Mouse (Mus musculus) CH12.LX (cell line): ENCODE measurements around the gene Nectin2. TPM values are rescaled to one million over a fixed set of nuclear protein-coding genes. Genes with fewer than 3 reads are reported as not detected.
A peak's percentile ranks its signal among the peaks of the same experiment; 100 is the strongest.

ENCODE experiments used
- DNase-seq: peaks from one replicate; pipeline ENCODE4 v3.0.0-alpha.2; 2013; ENCODE audit errors: extremely low read depth
- H3K27ac ChIP-seq: 2 replicates; pipeline ENCODE4 v1.5.1; 2012; ENCODE audit warnings: low read depth, mild to moderate bottlenecking, control low read depth, moderate library complexity; ENCODE audit not compliant: insufficient read depth
- H3K27me3 ChIP-seq: replicated peaks from 2 replicates; pipeline ENCODE3; 2012; ENCODE audit warnings: inconsistent platforms
- H3K36me3 ChIP-seq, 2 experiments: replicated peaks in 1 of 2; 2 replicates each; pipeline versions ENCODE3 to v1.6.1; 2012; ENCODE audit warnings: inconsistent platforms in 1 of 2, low read length in 1 of 2, mild to moderate bottlenecking in 1 of 2, mixed read lengths in 1 of 2, moderate library complexity in 1 of 2; ENCODE audit not compliant: control insufficient read depth in 1 of 2, insufficient read depth in 1 of 2
- H3K4me1 ChIP-seq, 2 experiments: 2 replicates each; pipeline ENCODE4 v1.6.1; 2012; ENCODE audit warnings: inconsistent platforms in 1 of 2, moderate library complexity in 1 of 2; ENCODE audit not compliant: insufficient read depth in 2 of 2, control insufficient read depth in 1 of 2
- H3K4me2 ChIP-seq: 2 replicates; pipeline ENCODE4 v1.6.1; 2012; ENCODE audit warnings: low read depth, mild to moderate bottlenecking, control low read depth; ENCODE audit not compliant: poor library complexity, insufficient read depth, severe bottlenecking
- H3K4me3 ChIP-seq, 3 experiments: fragments of 150-350 bp in 1 of 3; sonication (generic) in 1 of 3; replicated peaks in 1 of 3; 2 replicates each; pipeline versions ENCODE3 to v1.5.1; 2011 to 2012; ENCODE audit warnings: low read depth in 2 of 3, low read length in 2 of 3, mild to moderate bottlenecking in 2 of 3, moderate library complexity in 2 of 3, control low read depth in 1 of 3, improper control_type of control experiment in 1 of 3, inconsistent platforms in 1 of 3, mixed read lengths in 1 of 3; ENCODE audit not compliant: poor library complexity in 1 of 3
- H3K79me2 ChIP-seq: replicated peaks from 2 replicates; pipeline ENCODE4 v1.6.1; 2012; ENCODE audit warnings: mild to moderate bottlenecking, moderate library complexity; ENCODE audit not compliant: control insufficient read depth, poor library complexity, insufficient read depth, severe bottlenecking; ENCODE audit errors: extremely low read depth
- H3K9ac ChIP-seq: 2 replicates; pipeline ENCODE4 v1.6.1; 2012; ENCODE audit warnings: low read depth, mild to moderate bottlenecking, control low read depth, moderate library complexity; ENCODE audit not compliant: insufficient read depth
- H3K9me3 ChIP-seq: replicated peaks from 2 replicates; pipeline ENCODE3; 2012; ENCODE audit warnings: low read length, inconsistent platforms, mixed read lengths
- BHLHE40 ChIP-seq: IDR thresholded peaks from 2 replicates; pipeline ENCODE4 v1.6.1; 2011; ENCODE audit warnings: mild to moderate bottlenecking, low read depth, low read length, improper control_type of control experiment
- CTCF ChIP-seq, 2 experiments: IDR thresholded peaks in 1 of 2; conservative IDR thresholded peaks in 1 of 2; 2 replicates each; pipeline ENCODE4 v1.5.1; 2011 to 2012; ENCODE audit warnings: low read depth in 2 of 2, low read length in 2 of 2, improper control_type of control experiment in 1 of 2, inconsistent platforms in 1 of 2, mild to moderate bottlenecking in 1 of 2, moderate library complexity in 1 of 2
- E2F4 ChIP-seq: IDR thresholded peaks from 2 replicates; pipeline ENCODE4 v1.6.1; 2011; ENCODE audit warnings: low read depth, low read length, improper control_type of control experiment; ENCODE audit not compliant: insufficient replicate concordance
- ELF1 ChIP-seq: IDR thresholded peaks from 2 replicates; pipeline ENCODE4 v1.6.1; 2014; ENCODE audit warnings: low read depth, mild to moderate bottlenecking, inconsistent platforms, low read length, improper control_type of control experiment
- GABPA ChIP-seq: IDR thresholded peaks from 2 replicates; pipeline ENCODE4 v1.6.1; 2012; ENCODE audit warnings: low read depth, low read length, improper control_type of control experiment, inconsistent platforms; ENCODE audit not compliant: insufficient replicate concordance
- IRF4 ChIP-seq: IDR thresholded peaks from 2 replicates; pipeline ENCODE4 v1.6.1; 2014; ENCODE audit warnings: low read depth, mild to moderate bottlenecking, inconsistent platforms, low read length, improper control_type of control experiment
- KAT2A ChIP-seq: IDR thresholded peaks from 2 replicates; pipeline ENCODE4 v1.6.1; 2012; ENCODE audit warnings: low read length, improper control_type of control experiment, inconsistent platforms; ENCODE audit not compliant: insufficient replicate concordance
- MAX ChIP-seq: IDR thresholded peaks from 2 replicates; pipeline ENCODE4 v1.6.1; 2011; ENCODE audit warnings: low read length, improper control_type of control experiment
- MAZ ChIP-seq: IDR thresholded peaks from 2 replicates; pipeline ENCODE4 v1.6.1; 2012; ENCODE audit warnings: low read depth, mild to moderate bottlenecking, inconsistent platforms, low read length, improper control_type of control experiment, moderate library complexity
- MYC ChIP-seq: IDR thresholded peaks from 2 replicates; pipeline ENCODE4 v1.6.1; 2011; ENCODE audit warnings: low read depth, mild to moderate bottlenecking, improper control_type of control experiment, low read length
- NELFE ChIP-seq: IDR thresholded peaks from 2 replicates; pipeline ENCODE4 v1.6.1; 2011; ENCODE audit warnings: low read depth, low read length, improper control_type of control experiment
- NRF1 ChIP-seq: IDR thresholded peaks from 2 replicates; pipeline ENCODE4 v1.6.1; 2014; ENCODE audit warnings: low read depth, mild to moderate bottlenecking, inconsistent platforms, low read length, improper control_type of control experiment, moderate library complexity
- PAX5 ChIP-seq: IDR thresholded peaks from 2 replicates; pipeline ENCODE4 v1.6.1; 2012; ENCODE audit warnings: low read length, inconsistent platforms, mixed read lengths
- RAD21 ChIP-seq: IDR thresholded peaks from 2 replicates; pipeline ENCODE4 v1.6.1; 2011; ENCODE audit warnings: low read depth, mild to moderate bottlenecking, low read length, improper control_type of control experiment, moderate library complexity
- RCOR1 ChIP-seq: conservative IDR thresholded peaks from 2 replicates; pipeline ENCODE4 v1.6.1; 2012; ENCODE audit warnings: low read depth, mild to moderate bottlenecking, inconsistent platforms, low read length, improper control_type of control experiment
- SMC3 ChIP-seq: IDR thresholded peaks from 2 replicates; pipeline ENCODE4 v1.6.1; 2011; ENCODE audit warnings: low read depth, low read length, improper control_type of control experiment
- TBP ChIP-seq: conservative IDR thresholded peaks from 2 replicates; pipeline ENCODE4 v1.6.1; 2011; ENCODE audit warnings: low read depth, low read length, improper control_type of control experiment
- USF2 ChIP-seq: conservative IDR thresholded peaks from 2 replicates; pipeline ENCODE4 v1.6.1; 2011; ENCODE audit warnings: low read depth, low read length, improper control_type of control experiment
- ZC3H11A ChIP-seq: IDR thresholded peaks from 2 replicates; pipeline ENCODE4 v1.6.1; 2012; ENCODE audit warnings: low read depth, mild to moderate bottlenecking, inconsistent platforms, low read length, improper control_type of control experiment
- dilution Hi-C: fragments of 300-500 bp; cut with MboI; formaldehyde crosslinking; loops from 2 replicates; pipeline ENCODE4 v1.14.3; 2020; ENCODE audit warnings: low sequenced_read_pairs; ENCODE audit not compliant: extremely low pct_unique_long_range_greater_than_20kb, extremely low pct_ligation_motif_present
- in situ Hi-C: fragments of 300-500 bp; cut with MboI; formaldehyde crosslinking; loops from 3 replicates; pipeline ENCODE4 v1.14.3; 2019; ENCODE audit warnings: low sequenced_read_pairs, low pct_ligation_motif_present, low pct_unique_long_range_greater_than_20kb, mixed read lengths
- polyA plus RNA-seq: library from polyadenylated mRNA; unstranded; fragments of >175 nt; gene quantifications from 2 replicates; pipeline ENCODE4 v1.2.1, GENCODE M21; 2012; ENCODE audit warnings: low read depth; ENCODE audit not compliant: insufficient read length
- total RNA-seq, 2 experiments: library from RNA; depleted of rRNA; stranded (reverse); fragments of 300-350 nt in 1 of 2; fragments of >200 nt in 1 of 2; gene quantifications; 2 replicates each; pipeline ENCODE4 v1.2.3; 2012 to 2014

Gene Nectin2
- total and polyA plus RNA-seq, 3 experiments: 3.0 to 14.1 (median 6.3) TPM

- dilution Hi-C loops: no loop called here
- H3K4me2 ChIP-seq: no peak overlapping the region
- peaks cover 14% of the 10 kb centered on the region for H3K27me3 ChIP-seq
- no peak overlapping the region for H3K9ac ChIP-seq
- TF ChIP-seq E2F4: no peak
- TF ChIP-seq BHLHE40: no peak
- no peak for TF ChIP-seq TBP
- TF ChIP-seq MAX: no peak
- no peak for TF ChIP-seq KAT2A
- no peak for TF ChIP-seq GABPA
- no peak for TF ChIP-seq ZC3H11A
- TF ChIP-seq USF2: no peak
- TF ChIP-seq PAX5: no peak
- TF ChIP-seq SMC3: no peak
- TF ChIP-seq MAZ: no peak
- no peak for TF ChIP-seq NELFE
- no peak for TF ChIP-seq NRF1
- H3K4me1 ChIP-seq: peaks cover 6 to 10% of the 10 kb centered on the region in 2 experiments
- peaks cover 3% of the 10 kb centered on the region for H3K9me3 ChIP-seq
- DNase-seq: no peak
- no peak overlapping the region for H3K27ac ChIP-seq
- in situ Hi-C loops: loop anchor here (5.0 kb wide), 1 partner anchor 34 kb away; no protein-coding TSS in a partner anchor
- H3K4me3 ChIP-seq: no peak overlapping the region
- H3K36me3 ChIP-seq: peaks cover 0 to 2% of the 10 kb centered on the region in 2 experiments
- no peaks in the 10 kb centered on the region for H3K79me2 ChIP-seq
Measured at GRCm38 (mm10) chr7:19753587-19753986, 3.3 kb upstream of the Nectin2 start.

- no peak for TF ChIP-seq MYC
- TF ChIP-seq KAT2A: no peak
- peak; percentile 36 for TF ChIP-seq RAD21
- TF ChIP-seq ELF1: no peak
- TF ChIP-seq IRF4: no peak
- TF ChIP-seq RCOR1: no peak
- TF ChIP-seq CTCF (conservative IDR thresholded peaks at IDR 0.05 in 1 of 2, IDR thresholded peaks at IDR 0.05 in 1 of 2; ENCODE audit: low read depth in 2 of 2, low read length in 2 of 2): peak in 1 of 2 experiments; percentile 58; a peak in 2 of 4 replicates
- TF ChIP-seq NRF1: no peak
- TF ChIP-seq SMC3: peak; percentile 51
- Histone ChIP-seq H3K4me3 (no peak overlapping the region), H3K27ac (no peak overlapping the region), H3K4me2 (no peak overlapping the region), H3K79me2 (no peaks in the 10 kb centered on the region), H3K27me3 (peaks cover 14% of the 10 kb centered on the region), H3K4me1 (peaks cover 6 to 20% of the 10 kb centered on the region in 2 experiments), H3K9me3 (peaks cover 3% of the 10 kb centered on the region), H3K9ac (no peak overlapping the region), H3K36me3 (no peaks in the 10 kb centered on the region)
- DNase-seq: no peak
- dilution Hi-C loops: no loop called here
- in situ Hi-C loops: loop anchor here (5.0 kb wide), 1 partner anchor 35 kb away; no protein-coding TSS in a partner anchor
Measured at GRCm38 (mm10) chr7:19752652-19753051, 2.4 kb upstream of the Nectin2 start.
